Mouse (Mus musculus): ENCODE measurements around the gene Tead3.

DNA sequence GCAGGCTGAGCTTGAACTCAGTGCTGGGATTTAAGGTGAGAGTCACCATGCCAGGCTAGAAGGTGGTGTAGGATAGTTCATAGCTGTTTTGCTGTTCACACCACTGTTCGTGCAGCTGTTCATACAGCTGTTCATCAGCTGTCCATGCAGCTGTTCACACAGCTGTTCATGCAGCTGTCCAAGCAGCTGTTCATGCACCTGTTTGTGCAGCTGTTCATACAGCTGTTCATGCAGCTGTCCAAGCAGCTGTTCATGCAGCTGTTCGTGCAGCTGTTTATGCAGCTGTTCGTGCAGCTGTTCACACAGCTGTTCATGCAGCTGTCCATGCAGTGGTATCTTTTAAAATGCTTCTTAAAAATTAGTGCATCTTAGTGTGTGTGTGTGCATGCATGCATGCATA, 37.9 kb upstream of the Tead3 start:
- TF ChIP-seq EP300 (IDR thresholded peaks at IDR 0.05; ENCODE audit: insufficient read depth, low read depth, low read length) (no peak), CTCF (IDR thresholded peaks at IDR 0.05) (no peak), POLR2A (IDR thresholded peaks at IDR 0.05; ENCODE audit: insufficient read depth, low read depth, low read length) (no peak)
